Comparison of ENCODE assay signal across 31 mouse cellular contexts in genomic region chr2:24425630-24426029, GRCm38 (mm10). TPM values are rescaled to one million over a fixed set of nuclear protein-coding genes. Genes with fewer than 3 reads are reported as not detected.
"Had no signal": no experiment of that assay in that cellular context is flagged by ENCODE, and none has a peak within 500 bp of the region (broad histone marks: within the 10 kb centered on the region; RNA-seq: fewer than 3 reads in every experiment).

No protein-coding gene starts in this region.

- H3K9ac ChIP-seq: liver, embryonic 13.5 days; midbrain, embryonic 13.5 days; neural tube, embryonic 13.5 days; stomach, embryonic 15.5 days had no signal

- H3K4me1 ChIP-seq: liver, embryonic 13.5 days; stomach, embryonic 15.5 days had no signal

- H3K27me3 ChIP-seq: liver, embryonic 13.5 days; neural tube, embryonic 13.5 days; stomach, embryonic 15.5 days had no signal

- ATAC-seq: midbrain, embryonic 13.5 days; midbrain, embryonic 16.5 days had no signal

- DNase-seq: kidney, adult 11 months; kidney, adult 9 months; kidney, postnatal 14 days; kidney, postnatal 4 days; layer of hippocampus, adult 9-11 months; layer of hippocampus, postnatal 36 days; liver, embryonic 13.5 days; lung, adult 2 months; lung, postnatal 14 days; lung, postnatal 4 days; retina, postnatal 1 day; right cerebral cortex, postnatal 25 days; spleen, adult 18-20 months; thymus, postnatal 25 days had no signal

- H3K9me3 ChIP-seq: liver, embryonic 13.5 days; megakaryocyte, embryonic 14.5 days; midbrain, embryonic 10.5 days; midbrain, embryonic 13.5 days; neural tube, embryonic 13.5 days; stomach, embryonic 15.5 days had no signal

- H3K36me3 ChIP-seq: liver, embryonic 13.5 days; midbrain, embryonic 13.5 days; neural tube, embryonic 13.5 days; stomach, embryonic 15.5 days had no signal

- H3K27ac ChIP-seq: layer of hippocampus, adult 2 months; left cerebral cortex, adult 2 months; liver, embryonic 13.5 days; midbrain, embryonic 10.5 days; midbrain, embryonic 13.5 days; stomach, embryonic 15.5 days had no signal

- H3K4me2 ChIP-seq: liver, embryonic 13.5 days; midbrain, embryonic 13.5 days; neural tube, embryonic 13.5 days; stomach, embryonic 15.5 days had no signal

- H3K4me3 ChIP-seq: layer of hippocampus, adult 2 months; left cerebral cortex, adult 2 months; liver, embryonic 13.5 days; megakaryocyte, embryonic 14.5 days; midbrain, embryonic 10.5 days; midbrain, embryonic 13.5 days; myocyte; neural tube, embryonic 13.5 days; stomach, embryonic 15.5 days had no signal

RNA-seq across cellular contexts. Expression of gene Pax8, which starts 49.8 kb away (rescaled TPM):
- total RNA-seq: layer of hippocampus, adult 2 months; layer of hippocampus, postnatal 36 days; left cerebral cortex, adult 2 months; left cerebral cortex, postnatal 10 days; left cerebral cortex, postnatal 36 days; monocyte, adult 5-6 weeks; neutrophil, adult 5-6 weeks had no signal
- polyA plus RNA-seq: limb, embryonic 11.5 days; limb, embryonic 14.5 days; liver, adult 2 months; lung, adult 2 months; lung, embryonic 16.5 days; myocyte had no signal

RNA-seq across cellular contexts. Expression of gene Psd4, which starts 58.2 kb away (rescaled TPM):
- polyA plus RNA-seq: myocyte had no signal
